Mouse (Mus musculus) erythroblast, embryonic 14.5 days (primary cell): ENCODE measurements around the gene Ptpn3. TPM values are rescaled to one million over a fixed set of nuclear protein-coding genes. Genes with fewer than 3 reads are reported as not detected.

Source experiments
- H3K27me3 ChIP-seq: 2 replicates; pipeline ENCODE4 v1.6.1; 2012; ENCODE audit warnings: inconsistent platforms; ENCODE audit not compliant: control insufficient read depth
- H3K36me3 ChIP-seq: 2 replicates; pipeline ENCODE4 v1.6.1; 2012; ENCODE audit warnings: mild to moderate bottlenecking, inconsistent platforms; ENCODE audit not compliant: control insufficient read depth
- H3K4me1 ChIP-seq: 2 replicates; pipeline ENCODE4 v1.6.1; 2012; ENCODE audit warnings: inconsistent platforms; ENCODE audit not compliant: control insufficient read depth
- H3K4me3 ChIP-seq: replicated peaks from 2 replicates; pipeline ENCODE3; 2012; ENCODE audit warnings: moderate library complexity, mild to moderate bottlenecking, inconsistent platforms
- H3K9me3 ChIP-seq: 2 replicates; pipeline ENCODE4 v1.6.1; 2012; ENCODE audit warnings: low read length, inconsistent platforms, mixed read lengths; ENCODE audit not compliant: control insufficient read depth
- GATA1 ChIP-seq: IDR thresholded peaks from 2 replicates; pipeline ENCODE4 v1.6.1; 2012; ENCODE audit warnings: low read length, inconsistent platforms, mixed read lengths
- TAL1 ChIP-seq: IDR thresholded peaks from 3 replicates; pipeline ENCODE4 v1.6.1; 2012; ENCODE audit warnings: low read length, inconsistent platforms, mixed read lengths
- polyA plus RNA-seq: library from polyadenylated mRNA; stranded (reverse); fragments of >175 nt; gene quantifications from 2 replicates; pipeline ENCODE4 v1.2.3, GENCODE M21; 2012

The Ptpn3 gene
- polyA plus RNA-seq, 1 experiment = not detected

- Histone ChIP-seq H3K4me3 (no peak overlapping the region), H3K27me3 (peaks cover 4% of the 10 kb centered on the region; the same call in 1 of the 2 replicates), H3K4me1 (peaks cover 48% of the 10 kb centered on the region), H3K9me3 (no peaks in the 10 kb centered on the region), H3K36me3 (peaks cover 5% of the 10 kb centered on the region)
- no peak for TF ChIP-seq TAL1
- no peak for TF ChIP-seq GATA1
Measured at GRCm38 (mm10) chr4:57156549-57157169, 145.0 kb downstream of the Ptpn3 start.

- peaks cover 69% of the 10 kb centered on the region for H3K4me1 ChIP-seq
- peaks cover 5% of the 10 kb centered on the region for H3K36me3 ChIP-seq
- no peak for TF ChIP-seq TAL1
- no peak for TF ChIP-seq GATA1
- no peaks in the 10 kb centered on the region for H3K27me3 ChIP-seq
- no peaks in the 10 kb centered on the region for H3K9me3 ChIP-seq
- H3K4me3 ChIP-seq = peak overlapping the region; percentile 64
Measured at GRCm38 (mm10) chr4:57153838-57154237, 147.8 kb downstream of the Ptpn3 start.

- peaks cover 71% of the 10 kb centered on the region for H3K4me1 ChIP-seq
- H3K9me3 ChIP-seq = no peaks in the 10 kb centered on the region
- peaks cover 5% of the 10 kb centered on the region for H3K36me3 ChIP-seq
- peaks cover 1% of the 10 kb centered on the region; the same call in 1 of the 2 replicates for H3K27me3 ChIP-seq
- no peak for TF ChIP-seq GATA1
- no peak for TF ChIP-seq TAL1
- H3K4me3 ChIP-seq = peak overlapping the region; percentile 64
Measured at GRCm38 (mm10) chr4:57153068-57153835, 148.4 kb downstream of the Ptpn3 start.

- H3K27me3 ChIP-seq = peaks cover 45% of the 10 kb centered on the region
- H3K4me3 ChIP-seq = no peak overlapping the region
- H3K9me3 ChIP-seq = no peaks in the 10 kb centered on the region
- H3K36me3 ChIP-seq = no peaks in the 10 kb centered on the region
- H3K4me1 ChIP-seq = peaks cover 47% of the 10 kb centered on the region
- TF ChIP-seq GATA1 = no peak
- no peak for TF ChIP-seq TAL1
Measured at GRCm38 (mm10) chr4:57148182-57148581, 153.5 kb downstream of the Ptpn3 start.

GRCm38 (mm10) chr4:57143026-57143937 is 158.4 kb downstream of the Ptpn3 start, which contains the start of gene Epb41l4b:
Epb41l4b (minus strand) TSS chr4:57143437.
- Histone ChIP-seq H3K9me3 (peaks cover 11% of the 10 kb centered on the region; the same call in 1 of the 2 replicates), H3K4me3 (peak within 1 kb of the TSS; percentile 60), H3K27me3 (peaks cover 93% of the 10 kb centered on the region)

GRCm38 (mm10) chr4:57142374-57143025 is 159.1 kb downstream of the Ptpn3 start:
- Histone ChIP-seq H3K4me3 (peak overlapping the region; percentile 52), H3K4me1 (peaks cover 23% of the 10 kb centered on the region), H3K9me3 (peaks cover 11% of the 10 kb centered on the region; the same call in 1 of the 2 replicates), H3K36me3 (no peaks in the 10 kb centered on the region), H3K27me3 (peaks cover 95% of the 10 kb centered on the region)
- no peak for TF ChIP-seq GATA1
- TF ChIP-seq TAL1 = no peak

More at GRCm38 (mm10) chr4:57143026-57143937, 158.4 kb downstream of the Ptpn3 start, which contains the start of gene Epb41l4b:
- H3K36me3 ChIP-seq = no peaks in the 10 kb centered on the region
- peaks cover 20% of the 10 kb centered on the region for H3K4me1 ChIP-seq
- TF ChIP-seq GATA1 (no peak), TAL1 (no peak)

- H3K4me1 ChIP-seq = peaks cover 24% of the 10 kb centered on the region
- H3K4me3 ChIP-seq = peak overlapping the region; percentile 52
- H3K36me3 ChIP-seq = no peaks in the 10 kb centered on the region
- TF ChIP-seq GATA1 = no peak
- TF ChIP-seq TAL1 = no peak
- peaks cover 94% of the 10 kb centered on the region for H3K27me3 ChIP-seq
- H3K9me3 ChIP-seq = peaks cover 11% of the 10 kb centered on the region; the same call in 1 of the 2 replicates
Measured at GRCm38 (mm10) chr4:57141908-57142361, 159.7 kb downstream of the Ptpn3 start.
